Mouse (Mus musculus): Measurements from ENCODE around the gene Hsf2bp. TPM values are rescaled to one million over a fixed set of nuclear protein-coding genes. Genes with fewer than 3 reads are reported as not detected.

Gene Hsf2bp
- polyA plus RNA-seq, 1 experiment from 2014 or later, result 0.60 TPM

DNA sequence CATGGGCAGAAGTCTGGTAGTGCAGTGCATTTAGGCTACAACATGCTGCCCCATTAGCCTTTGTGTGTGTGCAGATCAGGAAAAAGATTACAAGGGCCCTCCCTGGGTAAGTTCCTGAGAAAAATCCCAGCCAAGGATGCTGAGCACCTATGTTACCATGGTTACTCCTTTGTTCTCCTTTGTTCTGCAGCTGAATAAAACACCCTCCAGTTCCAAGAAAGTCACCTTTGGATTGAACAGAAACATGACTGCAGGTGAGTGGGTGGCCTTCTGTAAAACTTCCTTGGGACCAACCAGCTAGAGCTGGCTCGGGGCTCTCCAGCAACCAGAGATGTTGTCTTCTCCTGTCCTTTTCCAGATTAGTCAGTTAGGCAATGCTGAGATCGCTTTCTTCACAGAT is 22.9 kb upstream of the Hsf2bp start:
- no peak overlapping the region for H3K4me2 ChIP-seq
- H3K36me3 ChIP-seq, result peaks cover 80% of the 10 kb centered on the region
- H3K4me1 ChIP-seq (replicated peaks), result peaks cover 20% of the 10 kb centered on the region
- no peak for ATAC-seq (ENCODE audit: insufficient number of reproducible peaks, low FRiP score)
- no peaks in the 10 kb centered on the region for H3K9me3 ChIP-seq (replicated peaks)
- no peak overlapping the region for H3K9ac ChIP-seq
- no peaks in the 10 kb centered on the region for H3K27me3 ChIP-seq (replicated peaks)
- H3K4me3 ChIP-seq, result no peak overlapping the region
- no peak overlapping the region for H3K27ac ChIP-seq (ENCODE audit: poor library complexity, severe bottlenecking)
- WGBS, result 74% methylated on average over 2 of the region's 2 CpGs

DNA sequence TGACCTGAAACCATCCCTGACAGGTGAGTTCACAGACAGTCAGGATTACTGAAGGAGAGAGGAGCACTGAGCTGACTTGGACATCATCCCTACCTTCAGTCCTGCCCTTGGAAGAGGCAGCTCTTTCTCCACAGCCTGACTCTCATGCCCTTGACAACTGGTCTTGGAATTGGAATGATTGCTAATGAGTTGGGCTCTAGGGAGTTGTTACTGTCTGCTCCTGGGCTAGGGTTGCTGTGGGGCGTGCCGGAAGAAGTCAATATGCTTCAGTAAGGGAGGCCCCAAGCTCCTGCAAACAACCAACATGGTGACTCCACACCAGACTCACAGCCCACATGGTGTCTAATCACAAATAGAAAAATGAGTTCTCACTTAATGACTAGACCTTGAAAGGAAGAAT is 21.7 kb upstream of the Hsf2bp start:
- 94% methylated on average over 2 of the region's 2 CpGs for WGBS
- Histone ChIP-seq H3K4me2 (no peak overlapping the region), H3K36me3 (peaks cover 92% of the 10 kb centered on the region), H3K4me3 (no peak overlapping the region), H3K27me3 (replicated peaks) (no peaks in the 10 kb centered on the region), H3K27ac (ENCODE audit: poor library complexity, severe bottlenecking) (no peak overlapping the region), H3K9me3 (replicated peaks) (no peaks in the 10 kb centered on the region), H3K9ac (no peak overlapping the region), H3K4me1 (replicated peaks) (peaks cover 8% of the 10 kb centered on the region)
- ATAC-seq (ENCODE audit: insufficient number of reproducible peaks, low FRiP score), result no peak

DNA sequence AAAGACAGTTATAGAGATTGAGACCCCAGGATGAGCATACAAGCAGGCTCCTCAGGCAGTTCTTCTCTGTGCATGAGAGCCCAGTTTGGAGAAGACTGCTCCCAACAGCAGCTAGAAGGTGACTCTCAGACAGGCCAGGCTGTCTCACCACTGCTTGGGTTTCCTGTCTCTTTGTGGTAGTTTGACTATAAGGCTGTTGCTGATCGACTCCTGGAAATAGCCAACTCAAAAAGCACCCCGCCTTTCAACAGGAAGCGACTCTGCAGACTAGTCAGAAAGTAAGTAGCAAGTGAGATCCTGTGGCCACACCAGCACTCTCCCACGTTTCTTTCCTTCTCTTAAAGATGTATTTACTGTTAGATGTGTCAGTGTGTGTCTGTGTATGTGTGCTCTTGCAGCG is 17.5 kb upstream of the Hsf2bp start:
- H3K4me3 ChIP-seq, result no peak overlapping the region
- no peaks in the 10 kb centered on the region for H3K9me3 ChIP-seq (replicated peaks)
- no peak overlapping the region for H3K27ac ChIP-seq (ENCODE audit: poor library complexity, severe bottlenecking)
- peaks cover 95% of the 10 kb centered on the region for H3K36me3 ChIP-seq
- 84% methylated on average over 5 of the region's 5 CpGs for WGBS
- ATAC-seq (ENCODE audit: insufficient number of reproducible peaks, low FRiP score), result no peak
- no peak overlapping the region for H3K9ac ChIP-seq
- peaks cover 4% of the 10 kb centered on the region; the same call in 1 of the 2 replicates for H3K4me1 ChIP-seq (replicated peaks)
- no peak overlapping the region for H3K4me2 ChIP-seq
- no peaks in the 10 kb centered on the region for H3K27me3 ChIP-seq (replicated peaks)

DNA sequence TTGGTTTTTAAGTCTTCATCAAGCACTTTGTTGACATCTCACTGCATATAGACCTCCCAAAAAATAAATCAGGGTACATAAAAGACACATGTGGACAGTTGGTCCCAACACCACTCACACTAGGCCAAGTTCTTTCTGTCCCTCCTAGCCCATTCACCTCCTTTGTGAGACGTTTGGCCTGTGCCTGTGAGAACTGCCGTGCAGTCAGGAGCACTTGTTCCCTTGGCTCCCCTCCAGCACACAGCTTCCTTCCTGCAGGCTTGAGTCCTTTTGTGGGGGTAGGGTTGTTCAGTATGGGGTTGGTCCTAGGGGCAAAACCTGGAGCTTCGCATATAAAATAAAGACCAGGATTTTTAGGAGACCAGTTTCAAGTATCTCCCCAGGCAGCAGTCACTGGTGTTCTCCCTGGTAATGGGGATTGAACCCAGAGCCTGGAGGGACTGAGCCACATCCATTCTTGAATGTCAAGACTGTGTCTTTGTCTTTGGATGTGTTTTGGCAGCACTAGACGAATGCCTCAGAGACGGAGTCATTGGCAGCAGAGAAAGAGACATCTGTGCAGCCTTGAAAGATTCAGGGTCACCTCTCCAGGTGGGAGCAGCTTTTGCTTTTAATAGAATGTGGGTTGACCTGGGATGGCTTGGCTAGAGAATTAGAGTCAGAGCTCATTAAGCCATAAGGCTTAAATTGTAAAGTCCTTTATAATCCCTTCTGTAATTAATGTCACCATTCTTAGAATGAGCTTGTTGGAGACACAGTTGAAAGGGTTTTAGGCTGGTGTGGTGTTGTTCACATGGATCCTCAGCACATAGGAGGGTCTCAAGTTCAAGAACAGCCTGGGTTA is 16.3 kb upstream of the Hsf2bp start:
- ATAC-seq (ENCODE audit: insufficient number of reproducible peaks, low FRiP score), result 0 out of 2 replicates have a peak, but pooled peaks have one; percentile 40
- Histone ChIP-seq H3K27me3 (replicated peaks) (no peaks in the 10 kb centered on the region), H3K9ac (no peak overlapping the region), H3K9me3 (replicated peaks) (no peaks in the 10 kb centered on the region), H3K36me3 (peaks cover 95% of the 10 kb centered on the region), H3K4me2 (no peak overlapping the region), H3K27ac (ENCODE audit: poor library complexity, severe bottlenecking) (no peak overlapping the region), H3K4me3 (no peak overlapping the region), H3K4me1 (replicated peaks) (peaks cover 4% of the 10 kb centered on the region; the same call in 1 of the 2 replicates)
- 69% methylated on average over 5 of the region's 5 CpGs for WGBS

DNA sequence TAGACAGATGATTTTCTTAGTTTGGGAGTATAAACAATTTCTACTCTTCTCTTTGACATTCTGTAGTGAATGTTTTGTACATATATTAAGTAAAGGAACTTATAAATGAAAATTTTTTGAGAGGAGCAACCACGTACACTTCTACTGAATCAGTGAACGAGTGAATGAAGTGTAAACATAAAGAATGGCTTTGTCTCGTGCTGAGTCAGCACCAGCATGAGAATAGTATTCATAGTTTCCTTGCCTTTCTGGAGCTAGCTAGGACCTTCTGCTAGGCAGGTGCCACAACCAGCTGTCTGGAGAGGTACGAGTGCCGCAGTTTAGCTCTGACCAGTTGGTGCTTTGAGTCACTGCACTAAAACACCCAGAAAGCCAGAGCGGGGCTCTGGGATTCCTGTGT is 14.5 kb upstream of the Hsf2bp start:
- H3K9ac ChIP-seq, result no peak overlapping the region
- no peak overlapping the region for H3K4me3 ChIP-seq
- no peak overlapping the region for H3K4me2 ChIP-seq
- no peak overlapping the region for H3K27ac ChIP-seq (ENCODE audit: poor library complexity, severe bottlenecking)
- peaks cover 4% of the 10 kb centered on the region; the same call in 1 of the 2 replicates for H3K4me1 ChIP-seq (replicated peaks)
- peaks cover 91% of the 10 kb centered on the region for H3K36me3 ChIP-seq
- no peaks in the 10 kb centered on the region for H3K9me3 ChIP-seq (replicated peaks)
- no peak for ATAC-seq (ENCODE audit: insufficient number of reproducible peaks, low FRiP score)
- 88% methylated on average over 6 of the region's 6 CpGs for WGBS
- H3K27me3 ChIP-seq (replicated peaks), result no peaks in the 10 kb centered on the region

DNA sequence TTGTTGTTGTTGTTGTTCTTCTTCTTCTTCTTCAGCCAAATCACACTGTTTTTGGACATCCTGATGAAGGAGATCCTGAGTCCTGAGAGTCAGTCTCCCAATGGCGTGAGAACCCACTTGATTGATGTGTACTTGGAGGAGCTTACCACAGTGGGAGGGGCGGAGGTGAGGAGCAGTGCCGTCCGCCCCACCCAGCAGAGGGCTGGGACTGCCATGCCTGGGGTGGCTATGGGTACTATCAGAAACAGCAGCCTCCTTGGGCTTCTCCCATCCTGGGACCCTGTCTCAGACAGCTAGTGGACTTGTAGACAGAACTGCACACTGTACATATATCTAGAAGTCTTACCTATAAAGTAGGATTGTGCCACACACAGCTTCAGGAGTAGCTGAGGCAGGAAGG is 13.8 kb upstream of the Hsf2bp start:
- Histone ChIP-seq H3K27ac (ENCODE audit: poor library complexity, severe bottlenecking) (no peak overlapping the region), H3K4me1 (replicated peaks) (peaks cover 8% of the 10 kb centered on the region; the same call in 1 of the 2 replicates), H3K4me3 (no peak overlapping the region), H3K9me3 (replicated peaks) (no peaks in the 10 kb centered on the region), H3K27me3 (replicated peaks) (no peaks in the 10 kb centered on the region), H3K4me2 (no peak overlapping the region), H3K36me3 (peaks cover 84% of the 10 kb centered on the region), H3K9ac (no peak overlapping the region)
- WGBS, result 71% methylated on average over 4 of the region's 4 CpGs
- ATAC-seq (ENCODE audit: insufficient number of reproducible peaks, low FRiP score), result no peak

DNA sequence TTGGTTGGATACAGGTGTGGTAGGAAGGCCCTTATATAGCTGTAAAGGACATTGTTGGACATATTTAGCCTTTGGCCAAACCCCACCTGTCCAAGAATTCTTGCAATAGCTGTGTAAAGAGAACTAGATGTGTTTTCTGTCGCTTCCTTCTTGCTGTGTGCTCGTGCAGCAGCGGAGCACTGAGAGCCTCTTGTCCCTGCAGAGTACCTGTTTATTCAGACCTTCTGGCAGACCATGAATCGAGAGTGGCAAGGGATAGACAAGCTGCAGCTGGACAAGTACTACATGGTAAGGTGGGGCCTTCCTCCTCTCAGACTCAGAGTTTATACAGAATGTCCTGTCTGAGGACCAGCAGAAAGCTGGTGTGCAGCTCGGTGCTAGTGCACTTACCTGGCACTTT is 12.2 kb upstream of the Hsf2bp start:
- Histone ChIP-seq H3K27ac (ENCODE audit: poor library complexity, severe bottlenecking) (no peak overlapping the region), H3K9me3 (replicated peaks) (no peaks in the 10 kb centered on the region), H3K27me3 (replicated peaks) (no peaks in the 10 kb centered on the region), H3K9ac (no peak overlapping the region), H3K36me3 (peaks cover 68% of the 10 kb centered on the region), H3K4me2 (no peak overlapping the region), H3K4me1 (replicated peaks) (peaks cover 8% of the 10 kb centered on the region; the same call in 1 of the 2 replicates), H3K4me3 (no peak overlapping the region)
- 91% methylated on average over 5 of the region's 5 CpGs for WGBS
- no peak for ATAC-seq (ENCODE audit: insufficient number of reproducible peaks, low FRiP score)

DNA sequence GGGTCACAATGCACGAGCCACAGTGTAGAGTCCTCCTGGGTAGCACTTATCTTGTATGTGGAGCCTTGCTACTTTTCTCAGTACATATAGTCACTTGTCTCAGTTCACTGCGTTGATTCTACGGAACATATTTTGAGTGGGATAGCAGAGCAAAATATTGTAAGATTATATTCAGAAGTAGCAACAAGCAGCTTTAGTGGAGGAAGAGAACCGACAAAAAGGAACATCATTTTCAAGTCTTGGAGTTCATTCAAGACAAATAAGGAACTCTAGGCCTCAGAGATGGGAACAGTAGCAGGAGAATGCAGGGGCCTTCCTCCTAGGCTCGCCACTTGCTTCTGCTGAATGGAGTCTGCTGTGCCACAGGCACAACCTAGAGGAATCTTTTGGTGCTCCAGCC is 10.4 kb upstream of the Hsf2bp start:
- no peak for ATAC-seq (ENCODE audit: insufficient number of reproducible peaks, low FRiP score)
- Histone ChIP-seq H3K9ac (no peak overlapping the region), H3K36me3 (peaks cover 50% of the 10 kb centered on the region), H3K4me3 (no peak overlapping the region), H3K9me3 (replicated peaks) (no peaks in the 10 kb centered on the region), H3K27me3 (replicated peaks) (no peaks in the 10 kb centered on the region), H3K27ac (ENCODE audit: poor library complexity, severe bottlenecking) (no peak overlapping the region), H3K4me2 (no peak overlapping the region), H3K4me1 (replicated peaks) (0 out of 2 replicates have a peak, but pooled peaks cover 4% of the 10 kb centered on the region)
- 86% methylated on average over 5 of the region's 5 CpGs for WGBS

DNA sequence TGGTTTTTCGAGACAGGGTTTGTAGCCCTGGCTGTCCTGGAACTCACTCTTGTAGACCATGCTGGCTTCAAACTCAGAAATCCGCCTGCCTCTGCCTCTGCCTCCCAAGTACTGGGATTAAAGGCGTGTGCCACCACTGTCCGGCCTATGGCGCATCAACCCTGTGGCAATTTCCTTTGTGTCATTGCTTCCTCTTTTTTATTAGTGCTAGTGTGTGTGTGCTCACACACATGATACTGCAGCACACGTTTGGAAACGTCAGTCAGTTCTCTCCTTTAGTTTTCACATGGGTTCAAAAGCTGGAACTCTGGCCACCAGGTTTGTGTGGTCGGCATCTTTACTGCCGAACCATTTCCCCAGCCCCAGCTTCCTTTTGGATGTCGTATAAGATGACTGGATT is 4.1 kb upstream of the Hsf2bp start:
- Histone ChIP-seq H3K4me1 (replicated peaks) (peaks cover 25% of the 10 kb centered on the region), H3K27ac (ENCODE audit: poor library complexity, severe bottlenecking) (no peak overlapping the region), H3K9ac (no peak overlapping the region), H3K4me2 (no peak overlapping the region), H3K4me3 (no peak overlapping the region), H3K9me3 (replicated peaks) (no peaks in the 10 kb centered on the region), H3K27me3 (replicated peaks) (no peaks in the 10 kb centered on the region), H3K36me3 (peaks cover 4% of the 10 kb centered on the region; the same call in 1 of the 2 replicates)
- 86% methylated on average over 10 of the region's 10 CpGs for WGBS
- ATAC-seq (ENCODE audit: insufficient number of reproducible peaks, low FRiP score), result no peak

DNA sequence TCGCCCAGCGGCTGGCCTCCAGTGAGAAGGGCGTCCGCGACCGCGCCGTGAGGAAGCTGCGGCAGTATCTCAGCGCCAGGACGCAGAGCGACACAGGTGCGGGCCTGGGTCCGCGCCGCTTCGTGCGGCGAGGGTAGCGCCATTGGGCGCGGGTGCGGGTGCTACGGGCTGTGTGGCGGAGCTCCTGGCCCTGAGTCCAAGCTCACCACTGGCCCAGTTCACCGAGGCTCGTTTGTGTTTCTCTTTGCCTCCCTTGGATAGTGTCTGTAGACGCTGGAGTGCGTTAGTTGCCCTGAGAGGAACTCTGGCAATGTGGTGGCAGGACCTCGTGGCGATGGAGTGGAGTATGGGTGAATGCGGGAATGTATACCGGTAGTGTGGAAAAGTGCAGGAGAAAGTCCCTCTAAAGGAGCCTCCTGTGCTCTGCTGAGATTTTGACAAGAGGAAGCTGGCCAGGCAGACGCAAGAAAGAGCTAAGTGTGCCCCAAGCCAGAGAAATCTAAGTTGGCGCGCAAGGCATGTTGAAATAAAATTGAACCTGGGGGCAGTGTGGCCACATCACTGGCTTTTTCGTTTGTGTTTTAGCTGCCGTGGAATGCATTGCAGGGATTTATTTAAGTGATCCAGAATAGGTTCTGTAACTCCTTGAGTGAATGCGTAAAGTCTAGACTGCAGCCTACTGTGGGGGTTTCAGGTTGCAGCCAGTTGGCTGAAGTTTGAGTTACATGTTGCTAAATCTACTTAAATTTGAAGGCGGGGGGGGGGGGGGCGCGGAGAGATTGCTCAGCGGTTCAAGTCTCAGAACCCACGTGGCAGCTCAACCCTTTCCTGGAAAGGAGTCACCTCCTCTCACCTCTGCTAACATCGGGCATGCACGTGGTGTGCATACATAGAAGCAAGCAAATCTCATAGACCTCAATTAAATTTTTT is 625 bp upstream of the Hsf2bp start:
- WGBS, result under 1% methylated on average over 45 of the region's 46 CpGs
- ATAC-seq (ENCODE audit: insufficient number of reproducible peaks, low FRiP score), result peak; percentile 9; the same call in 1 of the 2 replicates
- no peaks in the 10 kb centered on the region for H3K27me3 ChIP-seq (replicated peaks)
- peak overlapping the region; percentile 87 for H3K4me3 ChIP-seq
- H3K9ac ChIP-seq, result peak overlapping the region; percentile 86
- peak overlapping the region; percentile 71 for H3K27ac ChIP-seq (ENCODE audit: poor library complexity, severe bottlenecking)
- peaks cover 24% of the 10 kb centered on the region for H3K4me1 ChIP-seq (replicated peaks)
- H3K36me3 ChIP-seq, result peaks cover 4% of the 10 kb centered on the region; the same call in 1 of the 2 replicates
- no peaks in the 10 kb centered on the region for H3K9me3 ChIP-seq (replicated peaks)
- H3K4me2 ChIP-seq, result peak overlapping the region; percentile 87

DNA sequence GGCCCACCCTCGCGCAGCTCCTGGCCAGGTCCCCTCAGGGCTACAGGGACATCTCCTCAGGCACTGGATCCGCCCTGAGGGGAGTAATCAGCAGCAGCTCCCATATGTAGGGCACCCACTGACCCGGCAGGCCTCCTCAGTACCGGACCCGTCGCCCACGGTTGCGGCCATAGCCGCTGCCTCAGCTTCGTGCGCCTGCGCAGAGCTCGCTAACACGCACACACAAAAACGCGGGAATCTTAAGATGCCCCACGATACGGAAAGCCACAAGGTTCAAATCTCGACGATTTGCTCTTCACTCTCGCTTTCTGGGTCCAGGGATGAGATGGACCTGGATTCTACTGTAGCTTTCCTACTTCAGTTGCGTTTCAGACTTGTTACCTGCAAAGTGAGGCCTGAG is 1.8 kb downstream of the Hsf2bp start:
- Histone ChIP-seq H3K36me3 (no peaks in the 10 kb centered on the region), H3K4me1 (replicated peaks) (peaks cover 24% of the 10 kb centered on the region), H3K9me3 (replicated peaks) (no peaks in the 10 kb centered on the region), H3K9ac (no peak overlapping the region), H3K27me3 (replicated peaks) (no peaks in the 10 kb centered on the region), H3K27ac (ENCODE audit: poor library complexity, severe bottlenecking) (no peak overlapping the region), H3K4me2 (no peak overlapping the region), H3K4me3 (no peak overlapping the region)
- ATAC-seq (ENCODE audit: insufficient number of reproducible peaks, low FRiP score), result no peak
- WGBS, result 84% methylated on average over 23 of the region's 23 CpGs

All from heart, embryonic 12.5 days (tissue).